Mouse (Mus musculus) urinary bladder, postnatal 36 days (tissue): ENCODE results near the gene Zfp52.

Source experiments
- DNase-seq, 2 experiments: peaks; one replicate each; pipeline ENCODE4 v3.0.0; 2022; ENCODE audit warnings: low spot score in 2 of 2, mixed read lengths in 1 of 2

Zfp52 gene

GRCm38 (mm10) chr17:21557831-21558230 lies 22.5 kb downstream of the Zfp52 start:
- no peak for DNase-seq

DNA sequence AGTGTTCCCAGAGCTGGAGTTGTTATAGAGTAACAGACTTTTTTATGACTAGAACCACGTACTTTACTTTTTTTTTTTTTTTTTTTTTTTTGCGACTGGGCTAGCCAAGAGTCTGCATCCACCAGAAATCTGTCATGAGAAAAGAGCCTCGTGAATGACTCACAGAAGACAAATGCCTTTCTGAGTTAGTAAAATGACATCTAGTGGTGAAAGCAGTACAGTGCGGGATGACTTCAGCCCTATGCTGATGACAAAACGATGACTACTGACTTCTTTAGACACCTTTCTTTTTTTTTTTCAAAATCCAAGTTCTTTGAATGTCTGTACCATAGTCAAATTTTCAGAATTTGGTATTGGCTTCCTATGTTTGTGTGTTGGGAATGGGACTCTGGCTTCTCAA lies 30.9 kb downstream of the Zfp52 start:
- peak; percentile 19 to 27 for DNase-seq

GRCm38 (mm10) chr17:21566728-21567349 lies 31.5 kb downstream of the Zfp52 start, which contains the start of gene Zfp948:
Gene Zfp948, plus strand, starts transcription at chr17:21567008.
- DNase-seq = peak; percentile 74 to 86

DNA sequence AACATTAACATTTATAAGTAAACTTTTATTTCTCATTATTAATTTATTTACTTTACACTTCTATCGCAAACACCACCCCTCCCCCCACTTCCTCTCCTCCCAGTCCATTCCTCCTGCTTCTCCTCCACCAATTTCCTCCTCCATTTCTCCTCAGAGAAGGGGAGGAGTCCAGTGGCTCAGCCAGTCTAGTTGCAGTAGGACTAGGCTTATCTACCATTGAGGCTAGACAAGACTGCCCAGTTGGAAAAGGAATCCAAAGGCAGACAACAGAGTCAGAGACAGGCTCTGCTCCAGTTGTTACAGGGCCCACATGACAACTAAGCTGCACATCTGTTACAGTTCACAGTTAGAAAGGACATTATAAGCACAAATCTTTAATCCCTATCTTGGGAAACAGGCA lies 32.4 kb downstream of the Zfp52 start:
- no peak for DNase-seq

GRCm38 (mm10) chr17:21579080-21579479 lies 43.7 kb downstream of the Zfp52 start:
- DNase-seq = no peak

GRCm38 (mm10) chr17:21579493-21580175 lies 44.3 kb downstream of the Zfp52 start:
- peak; percentile 13 to 15 for DNase-seq

- DNase-seq = no peak
Observed at GRCm38 (mm10) chr17:21585521-21585920, 50.2 kb downstream of the Zfp52 start.
